Mouse (Mus musculus): ENCODE results near the gene Gm47189.
"Not testable (repeated sequence)": the region's sequence is repeated elsewhere in the genome, so short reads cannot be mapped to it uniquely, and the experiment has no call there.

- not testable (repeated sequence) for TF ChIP-seq CTCF, EP300 (IDR thresholded peaks at IDR 0.05; ENCODE audit: low read depth)
These were observed 55.1 kb downstream of the Gm47189 start for GRCm38 (mm10) chr14:41717180-41717579.

Data from liver, embryonic 14.5 days (tissue).